Mouse (Mus musculus) gastrocnemius, adult 8-10 months (tissue): ENCODE results near the gene Kptn. TPM values are rescaled to one million over a fixed set of nuclear protein-coding genes. Genes with fewer than 3 reads are reported as not detected.
A peak's percentile ranks its signal among the peaks of the same experiment; 100 is the strongest.

Experiments
- DNase-seq, 2 experiments: peaks; one replicate each; pipeline ENCODE4 v3.0.0; 2022; ENCODE audit warnings: low spot score in 2 of 2
- total RNA-seq, 4 experiments: library from RNA; stranded (reverse); gene quantifications; 2 replicates each; pipeline ENCODE4 v1.2.4; 2022

The Kptn gene
- total RNA-seq, result 10 to 100 TPM; 10.7 to 13.4 (median 11.9) TPM

GRCm38 (mm10) chr7:16119569-16120261 is at the start of gene Kptn:
Gene Kptn (plus strand): TSS chr7:16119895.
- peak; percentile 83 to 84 for DNase-seq

- DNase-seq, result no peak
These were observed 48.8 kb upstream of the Kptn start for GRCm38 (mm10) chr7:16070846-16071245.

GRCm38 (mm10) chr7:16071906-16072305 is 47.8 kb upstream of the Kptn start:
- no peak for DNase-seq

- DNase-seq, result no peak
These were observed 39.7 kb upstream of the Kptn start for GRCm38 (mm10) chr7:16079947-16080346.

- no peak for DNase-seq
These were observed 39.1 kb upstream of the Kptn start for GRCm38 (mm10) chr7:16080581-16080980.

- no peak for DNase-seq
These were observed 36.3 kb upstream of the Kptn start for GRCm38 (mm10) chr7:16083361-16083760.

GRCm38 (mm10) chr7:16087587-16087986 is 32.1 kb upstream of the Kptn start:
- no peak for DNase-seq

- DNase-seq, result no peak
These were observed 25.1 kb upstream of the Kptn start for GRCm38 (mm10) chr7:16094592-16094991.

- peak; percentile 97 to 99 for DNase-seq
These were observed 21.4 kb upstream of the Kptn start, which contains the start of gene Napa for GRCm38 (mm10) chr7:16098021-16099017. Gene Napa (plus strand): TSS chr7:16098458.

- no peak for DNase-seq
These were observed 19.8 kb upstream of the Kptn start for GRCm38 (mm10) chr7:16099901-16100300.

GRCm38 (mm10) chr7:16101081-16101480 is 18.6 kb upstream of the Kptn start:
- DNase-seq, result peak in 1 of 2 experiments; percentile 32

GRCm38 (mm10) chr7:16101726-16102475 is 17.8 kb upstream of the Kptn start:
- DNase-seq, result peak; percentile 44 to 56

GRCm38 (mm10) chr7:16102686-16103226 is 16.9 kb upstream of the Kptn start:
- DNase-seq, result no peak

GRCm38 (mm10) chr7:16103760-16104159 is 15.9 kb upstream of the Kptn start:
- DNase-seq, result no peak

- DNase-seq, result no peak
These were observed 14.9 kb upstream of the Kptn start for GRCm38 (mm10) chr7:16104611-16105388.

GRCm38 (mm10) chr7:16108886-16109542 is 10.7 kb upstream of the Kptn start:
- no peak for DNase-seq

GRCm38 (mm10) chr7:16110158-16110557 is 9.5 kb upstream of the Kptn start:
- DNase-seq, result no peak

- no peak for DNase-seq
These were observed 8.2 kb upstream of the Kptn start for GRCm38 (mm10) chr7:16111284-16112090.

GRCm38 (mm10) chr7:16116418-16116817 is 3.3 kb upstream of the Kptn start:
- no peak for DNase-seq
